Mouse (Mus musculus): ENCODE measurements around the gene Ndst2.

- TF ChIP-seq CTCF (IDR thresholded peaks at IDR 0.05; ENCODE audit: low read depth) (no peak), EP300 (IDR thresholded peaks at IDR 0.05; ENCODE audit: low read depth) (no peak)
These were observed 38.4 kb downstream of the Ndst2 start for GRCm38 (mm10) chr14:20695761-20696520.

All from liver, postnatal 0 days (tissue).